Mouse (Mus musculus): ENCODE results near the gene Noct.

Noct gene

DNA sequence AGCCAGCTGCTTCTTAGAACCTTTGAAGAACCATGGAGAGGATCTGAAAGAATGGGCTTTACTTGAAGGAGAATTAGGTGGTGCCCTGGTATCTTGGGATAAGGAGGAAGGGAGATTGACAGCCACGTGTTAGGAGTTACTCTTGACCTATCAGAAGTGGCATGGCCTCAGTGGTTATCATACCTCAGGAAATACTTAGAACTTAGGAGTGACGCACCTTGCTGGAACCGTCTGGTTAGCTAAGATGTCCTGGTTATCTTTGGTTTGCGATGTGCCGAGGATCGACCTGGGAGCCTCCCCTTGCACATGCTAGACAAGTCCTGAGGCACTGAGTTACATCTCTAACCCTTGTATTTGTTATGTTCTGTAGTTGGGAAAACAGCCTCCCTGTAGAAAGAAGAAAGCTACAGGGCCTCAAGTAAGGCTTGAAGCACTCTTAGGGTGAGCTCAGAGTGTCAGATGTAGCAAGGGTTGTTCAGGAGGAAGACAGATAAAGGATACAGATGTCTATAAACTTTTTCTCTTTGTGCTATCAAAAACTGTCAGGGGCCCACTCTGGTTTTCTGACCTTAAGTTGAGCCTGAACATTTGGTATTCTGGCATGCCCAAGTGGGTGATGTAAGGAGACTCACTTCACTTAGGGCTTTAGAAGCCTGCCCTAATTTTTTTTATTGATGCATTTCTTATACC lies 6.0 kb downstream of the Noct start:
- no peak for DNase-seq (ENCODE audit: low read depth, low spot score)

DNA sequence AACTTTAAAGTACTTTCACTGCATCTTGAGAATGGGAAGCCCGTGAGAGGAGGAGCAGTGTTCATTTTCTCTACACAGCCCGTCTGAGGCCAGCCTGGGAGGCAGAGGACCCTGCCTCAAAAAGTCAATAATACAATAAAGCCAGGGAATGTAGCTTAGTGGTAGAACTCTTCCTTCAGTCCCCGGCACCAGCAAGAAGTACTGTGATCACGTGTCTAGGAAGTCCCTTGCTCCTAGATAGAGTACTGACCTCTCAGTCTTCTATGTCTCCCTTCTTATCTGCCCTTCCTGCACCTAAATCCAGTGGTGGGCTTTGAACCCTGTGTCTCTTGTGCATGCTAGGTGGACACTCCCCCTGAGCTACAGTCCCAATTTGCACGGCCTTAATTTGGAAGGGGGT lies 6.6 kb downstream of the Noct start:
- no peak for DNase-seq (ENCODE audit: low read depth, low spot score)

DNA sequence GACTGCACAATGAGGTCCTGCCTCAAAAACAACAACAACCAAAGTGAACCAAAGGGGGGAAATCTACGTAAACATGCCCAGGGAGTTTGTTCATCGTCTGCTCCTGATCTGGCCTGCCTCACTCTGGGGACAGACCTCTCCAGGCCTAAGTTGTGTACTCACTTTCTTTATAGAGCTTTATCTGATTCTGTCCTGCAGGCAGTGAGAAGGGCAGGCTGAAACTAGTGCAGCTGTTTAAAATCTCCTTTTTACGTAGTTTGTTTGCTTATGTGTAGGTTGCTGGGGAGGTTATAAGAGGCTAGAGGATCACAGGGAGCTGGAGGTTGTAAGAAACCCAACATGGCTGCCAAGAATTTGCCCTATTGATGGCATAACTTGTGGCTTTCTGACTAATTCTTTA lies 7.3 kb downstream of the Noct start:
- no peak for DNase-seq (ENCODE audit: low read depth, low spot score)

DNA sequence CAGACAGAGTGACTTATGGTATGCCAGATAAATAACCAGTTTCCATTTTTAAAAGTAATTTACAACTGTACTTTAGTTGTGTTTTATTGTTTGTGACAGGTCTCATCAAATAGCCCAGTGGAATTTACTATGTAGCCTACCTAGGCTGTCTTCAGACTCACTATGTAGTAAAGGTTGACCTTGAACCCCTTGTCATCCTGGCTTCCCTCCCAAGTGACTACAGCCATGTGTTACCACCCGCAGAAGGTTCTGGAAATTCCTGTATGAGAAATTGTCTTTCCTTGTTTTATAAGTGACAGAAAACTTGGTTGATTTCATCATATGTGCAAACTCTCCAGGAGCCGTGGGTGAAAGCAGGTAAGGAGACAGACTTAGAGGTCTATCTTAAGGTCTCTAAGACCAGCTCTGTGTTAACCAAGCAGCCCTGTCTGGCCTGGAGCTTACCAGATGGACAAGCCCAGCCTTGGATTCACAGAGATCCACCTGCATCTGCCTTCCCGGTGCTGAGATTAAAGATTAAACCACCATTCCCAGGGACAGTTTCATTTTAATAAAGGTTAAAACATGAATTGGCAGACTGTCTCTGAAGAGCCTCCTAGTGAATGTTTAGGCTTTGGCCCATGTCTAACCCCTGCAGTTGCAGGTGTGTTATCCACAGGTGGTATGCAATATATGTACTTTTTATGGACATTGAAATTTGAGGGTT lies 8.1 kb downstream of the Noct start:
- DNase-seq (ENCODE audit: low read depth, low spot score), result no peak

DNA sequence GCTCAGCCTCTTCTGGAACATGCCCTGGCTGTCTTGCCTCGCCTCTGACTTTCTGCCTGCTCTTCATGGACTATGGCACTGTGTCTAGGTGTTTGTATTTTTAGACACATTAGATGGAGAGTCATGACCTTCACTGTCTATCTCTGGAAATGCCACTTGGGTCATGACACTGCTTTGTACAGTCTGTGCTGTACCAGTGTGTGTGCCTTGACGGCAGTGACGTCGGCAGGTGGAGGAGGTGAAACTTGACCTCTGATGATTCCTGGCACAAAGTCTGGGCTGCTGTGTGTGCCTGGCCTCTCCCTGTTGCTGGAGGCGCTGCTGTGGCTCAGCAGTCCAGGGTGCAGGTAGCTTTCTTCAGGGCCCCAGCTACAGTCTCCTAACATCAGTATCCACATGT lies 9.2 kb downstream of the Noct start:
- DNase-seq (ENCODE audit: low read depth, low spot score), result peak; percentile 94

DNA sequence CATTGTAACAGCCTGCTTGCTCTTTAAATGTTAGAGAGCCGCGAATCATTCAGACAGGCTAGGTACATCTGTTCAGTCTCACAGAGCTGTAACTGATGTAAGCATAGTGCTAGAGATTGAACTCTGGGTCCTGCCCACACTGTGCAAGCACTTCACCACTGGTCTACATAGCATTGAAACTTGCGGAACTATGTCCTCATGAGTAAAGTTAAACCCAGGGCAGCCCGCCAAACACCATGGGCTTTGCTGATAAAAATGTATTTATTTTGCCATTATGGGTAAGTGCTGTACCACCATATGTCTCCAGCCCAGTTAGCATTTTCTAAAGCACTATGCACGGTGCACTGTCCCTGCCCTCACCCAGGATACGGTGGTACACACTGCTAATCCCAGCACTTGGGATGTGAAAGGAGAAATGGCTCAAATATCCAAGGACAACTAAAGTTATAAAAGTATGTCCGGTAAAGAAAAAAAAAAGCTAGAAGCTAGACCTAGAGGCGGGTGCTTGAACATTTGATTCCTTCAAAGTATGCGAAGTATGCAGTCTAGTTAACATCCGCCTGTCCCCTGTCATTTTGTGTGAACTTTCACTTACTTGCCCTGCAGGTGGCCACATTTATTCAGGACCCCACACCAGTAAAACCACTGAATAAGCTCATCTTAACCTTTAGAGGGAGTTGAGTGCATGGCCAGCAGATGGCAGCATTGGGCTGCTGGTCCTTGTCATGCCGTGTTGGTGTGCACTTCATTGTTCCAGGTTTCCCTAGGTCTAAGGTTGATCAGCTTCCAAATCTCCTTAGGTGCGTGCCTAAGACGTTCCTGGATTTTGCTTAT lies 9.9 kb downstream of the Noct start:
- peak; percentile 89 for DNase-seq (ENCODE audit: low read depth, low spot score)

DNA sequence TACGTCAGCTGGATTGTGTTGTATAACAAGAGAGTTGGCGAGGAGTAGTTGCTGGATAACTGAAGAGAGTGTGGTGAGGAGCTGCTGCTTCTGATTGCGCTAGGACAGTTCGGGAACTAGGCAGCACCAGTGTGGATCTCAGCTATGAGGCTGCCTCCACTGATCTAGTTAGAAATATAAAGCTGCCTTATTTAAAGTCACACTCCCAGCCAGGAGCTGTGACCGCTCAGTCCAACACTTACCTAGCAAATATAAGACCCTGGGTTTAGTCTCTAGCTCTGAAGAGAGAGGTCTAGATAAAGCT lies 10.5 kb downstream of the Noct start:
- DNase-seq (ENCODE audit: low read depth, low spot score), result no peak

DNA sequence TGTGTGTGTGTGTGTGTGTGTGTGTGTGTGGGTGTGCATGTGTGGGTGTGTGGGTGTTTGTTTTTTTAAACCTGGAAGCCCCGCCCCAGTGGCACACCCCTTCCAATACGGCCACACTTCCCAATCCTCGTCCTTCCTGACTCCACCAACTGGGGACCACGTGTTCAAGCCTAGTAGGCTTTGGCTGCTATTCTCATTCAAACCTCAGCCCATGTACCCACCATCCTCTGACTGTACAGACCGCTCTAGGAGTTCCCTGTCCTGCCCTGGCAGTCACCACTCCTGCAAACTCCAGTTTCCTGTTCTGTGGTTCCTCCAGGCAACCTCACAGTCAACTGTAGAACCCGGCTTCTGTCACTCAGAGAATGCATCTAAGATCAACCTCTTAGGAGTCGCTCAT lies 14.3 kb downstream of the Noct start:
- DNase-seq (ENCODE audit: low read depth, low spot score), result no peak

DNA sequence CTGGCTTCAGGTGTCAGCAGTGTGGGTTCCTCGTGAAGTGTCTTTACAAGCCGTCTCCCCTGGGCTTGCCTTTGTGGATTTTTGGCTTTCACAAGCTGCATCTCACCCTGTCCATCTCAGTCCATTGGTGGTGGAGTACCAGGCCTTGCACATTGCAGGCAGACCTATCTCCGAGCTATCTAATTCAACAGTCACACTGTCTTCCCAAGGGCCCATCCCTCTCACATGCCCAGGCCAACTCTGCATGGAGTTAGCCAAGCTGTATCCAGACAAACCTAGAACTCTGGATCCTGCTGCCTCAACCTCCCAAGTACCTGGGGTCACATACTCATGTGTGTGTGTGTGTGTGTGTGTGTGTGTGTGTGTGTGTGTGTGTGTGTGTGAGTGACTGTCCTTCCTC lies 15.3 kb downstream of the Noct start:
- no peak for DNase-seq (ENCODE audit: low read depth, low spot score)

DNA sequence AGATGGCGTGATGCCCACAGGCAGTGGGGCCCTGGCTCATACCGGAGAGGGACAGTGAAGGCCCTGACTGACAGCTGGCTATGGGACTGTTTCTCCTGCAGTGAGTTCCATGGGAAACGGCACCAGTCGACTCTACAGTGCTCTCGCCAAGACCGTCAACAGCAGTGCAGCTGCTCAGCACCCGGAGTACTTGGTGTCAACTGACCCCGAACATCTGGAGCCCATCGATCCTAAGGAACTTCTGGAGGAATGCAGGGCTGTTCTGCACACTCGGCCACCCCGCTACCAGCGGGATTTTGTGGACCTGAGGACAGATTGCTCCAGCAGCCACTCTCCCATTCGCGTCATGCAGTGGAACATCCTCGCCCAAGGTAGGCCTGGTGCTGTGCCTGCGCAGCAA lies 23.5 kb downstream of the Noct start:
- no peak for DNase-seq (ENCODE audit: low read depth, low spot score)

DNA sequence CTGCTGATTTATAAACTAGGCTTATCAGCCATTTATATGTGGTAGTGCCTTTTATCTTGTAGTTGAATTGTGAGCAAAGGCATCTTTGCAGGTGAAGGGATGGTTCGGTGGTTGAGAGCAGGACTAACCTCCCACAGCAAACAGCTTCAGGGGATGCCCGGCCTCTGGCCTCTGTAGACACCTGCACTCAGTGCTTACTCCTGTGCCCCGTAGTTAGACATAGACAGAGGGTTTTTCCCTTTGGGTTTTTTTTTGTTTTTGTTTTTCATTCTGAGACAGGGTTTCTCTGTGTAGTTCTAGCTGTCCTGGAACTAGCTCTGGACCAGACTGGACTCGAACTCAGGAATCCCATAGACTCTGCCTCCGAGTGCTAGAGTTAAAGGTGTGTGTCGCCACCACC lies 24.4 kb downstream of the Noct start:
- no peak for DNase-seq (ENCODE audit: low read depth, low spot score)

DNA sequence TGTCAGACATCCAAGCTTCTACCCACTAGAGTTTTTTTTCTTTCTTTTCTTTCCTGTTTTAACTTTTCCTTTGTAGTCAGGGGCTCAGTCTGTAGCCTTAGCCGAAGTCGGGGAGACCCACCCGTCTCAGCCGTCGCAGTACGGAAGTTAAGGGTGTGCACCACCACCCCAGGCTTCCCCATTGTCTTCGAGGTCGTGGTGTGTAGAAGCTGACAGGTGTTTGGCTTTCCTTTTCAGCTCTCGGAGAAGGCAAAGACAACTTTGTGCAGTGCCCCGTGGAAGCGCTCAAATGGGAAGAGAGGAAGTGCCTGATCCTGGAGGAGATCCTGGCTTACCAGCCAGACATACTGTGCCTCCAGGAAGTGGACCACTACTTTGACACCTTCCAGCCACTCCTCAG lies 25.2 kb downstream of the Noct start:
- DNase-seq (ENCODE audit: low read depth, low spot score), result no peak

DNA sequence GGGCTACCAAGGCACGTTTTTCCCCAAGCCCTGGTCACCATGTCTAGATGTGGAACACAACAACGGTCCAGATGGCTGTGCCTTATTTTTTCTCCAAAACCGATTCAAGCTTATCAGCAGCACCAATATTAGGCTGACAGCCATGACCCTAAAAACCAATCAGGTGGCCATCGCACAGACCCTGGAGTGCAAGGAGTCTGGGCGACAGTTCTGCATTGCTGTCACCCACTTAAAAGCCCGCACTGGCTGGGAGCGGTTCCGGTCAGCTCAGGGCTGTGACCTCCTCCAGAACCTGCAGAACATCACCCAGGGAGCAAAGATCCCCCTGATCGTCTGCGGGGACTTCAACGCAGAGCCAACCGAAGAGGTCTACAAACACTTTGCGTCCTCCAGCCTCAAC lies 25.6 kb downstream of the Noct start:
- DNase-seq (ENCODE audit: low read depth, low spot score), result no peak

DNA sequence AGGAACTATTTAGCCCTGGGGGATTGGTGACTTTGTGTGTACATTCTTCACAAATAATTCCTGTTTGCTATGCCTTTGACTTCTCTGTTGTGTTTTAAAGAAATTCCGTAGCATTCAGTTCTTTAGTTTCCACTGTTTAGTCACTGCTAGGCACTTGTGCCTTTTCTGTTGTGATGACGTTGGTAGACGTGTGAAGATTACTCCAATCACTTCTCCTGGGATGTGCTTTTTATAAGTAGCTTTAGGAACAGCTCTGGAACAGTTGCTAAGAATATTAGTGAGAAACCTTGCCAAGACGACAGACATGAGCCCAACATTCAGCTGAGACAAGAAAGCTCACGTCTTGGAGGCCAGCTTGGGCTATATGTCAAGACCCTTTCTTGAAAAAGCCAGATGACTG lies 26.8 kb downstream of the Noct start:
- DNase-seq (ENCODE audit: low read depth, low spot score), result no peak

DNA sequence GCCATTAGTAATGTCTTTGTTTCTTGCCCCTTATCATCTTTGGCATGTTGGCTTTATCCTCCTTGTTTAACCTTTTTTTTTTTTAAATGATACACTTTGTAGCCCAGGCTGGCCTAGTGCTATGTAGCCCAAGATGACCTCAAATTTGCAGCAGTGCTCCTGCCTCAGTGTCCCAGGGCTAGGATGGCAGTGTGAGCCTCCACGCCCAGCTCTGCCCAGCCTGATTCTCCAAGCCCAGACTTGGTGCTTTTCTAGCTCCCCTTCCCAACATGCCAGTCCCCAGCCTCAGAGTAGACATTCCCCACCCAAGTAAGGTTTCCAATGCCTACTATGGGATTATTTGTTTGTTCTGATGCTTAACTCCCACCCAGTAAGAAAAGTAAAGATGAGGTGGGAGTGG lies 28.0 kb downstream of the Noct start:
- no peak for DNase-seq (ENCODE audit: low read depth, low spot score)

DNA sequence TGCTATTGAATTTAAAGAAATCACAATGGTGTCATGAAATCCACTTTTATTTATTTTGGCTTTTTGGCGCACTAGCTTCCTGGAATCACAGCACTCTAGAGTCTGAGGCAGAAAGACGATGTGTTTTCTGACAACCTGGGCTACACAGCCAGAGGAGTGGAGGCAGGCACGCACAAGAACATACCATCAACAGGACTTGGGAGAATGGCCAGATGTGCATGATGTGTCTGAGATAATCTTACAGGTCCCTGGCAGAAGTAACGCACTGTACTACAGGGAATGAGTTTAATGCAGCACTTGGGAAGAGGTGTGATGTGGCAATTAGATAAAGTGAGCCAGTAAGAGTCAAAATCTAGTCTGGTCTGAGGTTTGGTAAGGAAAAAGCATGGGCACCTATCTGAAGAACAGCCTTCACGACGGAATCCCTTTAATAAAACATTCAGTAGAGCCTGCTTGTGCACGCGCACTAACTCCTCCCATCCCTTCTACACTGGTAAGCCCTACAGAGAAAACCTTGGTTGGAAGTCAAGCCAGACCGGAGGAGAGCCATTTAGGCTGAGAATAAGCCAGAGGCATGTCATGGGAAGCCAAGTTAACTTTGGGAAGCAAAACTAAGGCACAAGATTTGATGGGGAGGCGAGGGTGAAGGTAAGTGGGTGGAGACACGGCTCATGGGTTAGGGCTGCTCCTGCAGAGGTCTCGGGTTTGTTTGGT lies 28.6 kb downstream of the Noct start:
- no peak for DNase-seq (ENCODE audit: low read depth, low spot score)

DNA sequence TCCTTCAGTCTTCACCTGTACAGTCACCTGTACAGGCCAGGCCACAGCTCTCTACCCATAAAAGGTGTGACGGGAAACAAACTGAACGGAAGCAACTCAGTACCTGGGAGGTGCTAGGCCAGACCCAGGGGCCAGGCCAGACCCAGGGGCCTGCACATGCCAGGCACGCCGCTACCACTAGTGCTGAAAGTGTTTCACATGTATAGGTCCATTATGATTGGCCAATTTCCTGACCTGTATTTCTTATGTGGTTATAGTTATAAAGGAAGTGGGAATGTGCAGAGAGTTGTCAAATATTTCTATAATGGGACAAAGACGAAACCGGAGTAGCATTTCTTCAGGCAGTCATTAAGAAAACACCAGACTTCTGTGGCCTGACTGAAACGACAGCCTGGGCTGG lies 30.5 kb downstream of the Noct start:
- DNase-seq (ENCODE audit: low read depth, low spot score), result no peak

DNA sequence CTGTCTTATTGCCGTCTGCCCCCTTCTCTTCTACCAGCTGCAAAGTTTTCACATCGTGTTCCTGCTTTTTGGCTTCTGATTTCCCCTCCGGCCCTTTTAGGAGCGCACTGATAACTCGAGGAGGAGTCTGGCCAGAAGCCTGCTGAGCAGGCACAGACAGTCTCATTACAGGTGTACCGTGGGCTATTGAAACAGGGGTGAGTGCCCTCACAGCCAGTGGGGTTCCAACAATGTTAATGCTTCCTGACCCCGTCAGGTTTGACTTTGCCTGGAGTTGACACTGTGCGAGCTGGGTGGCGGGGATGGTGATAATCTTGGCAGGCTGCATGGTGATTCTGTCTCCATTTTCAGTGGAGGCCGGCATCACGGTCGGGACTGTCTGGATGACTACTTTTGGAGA lies 32.2 kb downstream of the Noct start:
- no peak for DNase-seq (ENCODE audit: low read depth, low spot score)

DNA sequence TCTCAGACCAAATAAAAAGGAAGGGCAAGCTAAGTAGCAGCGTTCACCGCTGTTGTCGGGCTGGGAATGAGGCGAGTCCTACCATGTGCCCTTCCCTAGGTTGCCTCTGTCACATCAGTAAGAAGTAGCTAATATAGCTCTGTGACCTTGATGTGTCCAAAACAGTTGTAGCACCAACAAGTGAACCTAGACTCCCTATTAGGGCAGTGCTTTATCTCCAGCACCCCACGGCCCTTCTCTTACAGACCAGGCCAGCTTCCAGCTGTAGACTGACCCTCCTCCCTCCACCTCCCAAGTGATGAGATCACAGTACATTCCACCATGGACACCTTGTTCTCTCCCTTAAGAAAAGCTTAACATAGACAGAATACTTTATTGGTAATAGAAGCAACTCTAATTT lies 33.8 kb downstream of the Noct start:
- no peak for DNase-seq (ENCODE audit: low read depth, low spot score)

DNA sequence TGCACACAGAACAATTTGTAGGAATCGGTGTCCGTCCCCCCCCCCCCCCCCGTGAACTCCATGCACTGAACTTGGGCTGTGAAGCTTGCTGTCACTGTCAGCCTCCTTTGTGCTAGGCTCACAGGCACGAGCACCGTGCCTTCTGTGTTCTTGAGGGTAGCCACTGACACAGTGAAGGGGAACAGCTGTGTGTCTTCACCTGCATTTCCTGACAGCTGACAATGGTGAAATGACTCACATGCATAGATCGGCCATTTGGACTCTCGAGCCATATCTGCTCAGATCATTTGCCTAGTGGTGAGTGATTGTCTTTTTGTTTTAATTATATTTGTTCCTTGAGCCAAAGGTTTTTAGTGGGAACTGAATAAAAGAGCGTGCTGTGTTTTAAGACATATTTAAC lies 38.7 kb downstream of the Noct start:
- DNase-seq (ENCODE audit: low read depth, low spot score), result no peak

DNA sequence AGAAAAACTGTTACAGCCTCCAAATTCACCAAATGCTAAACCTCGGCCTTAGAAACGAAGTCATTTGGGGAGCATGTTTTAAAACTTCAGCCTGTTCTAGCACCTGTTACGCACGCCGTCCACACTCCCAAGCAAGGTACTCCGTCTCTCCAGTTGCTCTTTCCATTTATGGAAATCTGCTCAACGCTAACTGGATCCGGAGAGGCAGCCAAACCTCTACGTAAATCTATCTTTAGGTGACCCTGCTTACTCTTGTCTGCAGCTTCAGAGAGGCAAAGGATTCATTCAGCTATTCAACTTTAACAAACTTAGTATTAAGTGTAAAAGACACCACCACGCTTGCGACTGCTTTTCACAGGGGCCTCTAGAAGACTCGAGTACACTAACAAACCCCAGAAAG lies 44.2 kb downstream of the Noct start:
- peak; percentile 93 for DNase-seq (ENCODE audit: low read depth, low spot score)

DNA sequence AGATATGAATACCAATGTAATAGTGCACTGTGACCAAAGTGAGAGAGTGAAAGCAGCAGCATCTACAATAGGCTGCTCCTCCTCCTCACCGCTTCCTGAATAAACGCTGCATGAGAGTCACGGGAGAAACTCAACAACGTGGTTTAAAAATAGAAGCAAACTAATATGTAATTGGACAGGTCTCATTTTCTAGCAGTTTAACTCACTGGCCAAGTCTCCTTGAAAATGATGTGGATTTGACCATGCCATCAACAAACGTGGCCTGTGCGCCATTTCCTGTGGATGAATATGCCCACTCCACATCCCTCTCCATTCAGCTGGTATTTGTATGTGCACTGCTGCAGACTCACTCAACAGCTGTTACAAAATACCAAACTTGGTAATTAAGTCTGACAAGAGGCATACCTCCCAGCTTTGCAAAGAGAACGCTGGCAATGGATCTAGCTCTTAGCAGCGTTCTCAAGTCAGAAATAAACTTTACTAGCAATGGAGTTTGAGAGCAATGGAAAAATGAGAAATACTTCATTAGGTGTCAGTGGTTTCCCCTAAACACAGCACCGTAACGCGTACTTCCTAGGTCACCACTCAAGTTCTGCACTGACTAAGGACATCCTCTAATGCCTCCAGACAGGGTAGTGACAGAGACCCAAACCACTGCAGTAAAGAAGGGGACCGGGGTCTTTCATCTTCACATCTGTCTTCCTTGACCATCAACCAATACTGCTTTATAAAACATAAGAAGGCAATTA lies 46.0 kb downstream of the Noct start:
- peak; percentile 32 for DNase-seq (ENCODE audit: low read depth, low spot score)
